Mouse (Mus musculus) heart, embryonic 15.5 days (tissue): ENCODE results near the gene Nxph4. TPM values are rescaled to one million over a fixed set of nuclear protein-coding genes. Genes with fewer than 3 reads are reported as not detected.

Source experiments
- ATAC-seq: fragments of 200-750 bp; cut with Nextera tagmentation; replicated peaks from 2 replicates; pipeline ENCODE4 v1.8.0; 2017; ENCODE audit warnings: low read depth, moderate TSS enrichment; ENCODE audit not compliant: insufficient number of reproducible peaks, insufficient read depth, low FRiP score
- H3K27ac ChIP-seq: fragments of 300-500 bp; sonication (generic); 2 replicates; pipeline ENCODE4 v1.5.1; 2015; ENCODE audit warnings: mild to moderate bottlenecking, inconsistent platforms
- H3K27me3 ChIP-seq: fragments of 300-500 bp; sonication (generic); 2 replicates; pipeline ENCODE4 v1.6.1; 2015; ENCODE audit warnings: inconsistent platforms
- H3K36me3 ChIP-seq: fragments of 300-500 bp; sonication (generic); 2 replicates; pipeline ENCODE4 v1.6.1; 2015; ENCODE audit warnings: mild to moderate bottlenecking, inconsistent platforms
- H3K4me1 ChIP-seq: fragments of 300-500 bp; sonication (generic); replicated peaks from 2 replicates; pipeline ENCODE4 v1.6.1; 2015; ENCODE audit warnings: inconsistent platforms
- H3K4me2 ChIP-seq: fragments of 300-500 bp; sonication (generic); 2 replicates; pipeline ENCODE4 v1.6.1; 2015; ENCODE audit warnings: inconsistent platforms, mild to moderate bottlenecking, moderate library complexity
- H3K4me3 ChIP-seq: fragments of 300-500 bp; sonication (generic); 2 replicates; pipeline ENCODE4 v1.5.1; 2015; ENCODE audit warnings: mild to moderate bottlenecking, inconsistent platforms
- H3K9ac ChIP-seq: fragments of 300-500 bp; sonication (generic); 2 replicates; pipeline ENCODE4 v1.6.1; 2015; ENCODE audit warnings: mild to moderate bottlenecking, inconsistent platforms
- H3K9me3 ChIP-seq: fragments of 300-500 bp; sonication (generic); replicated peaks from 2 replicates; pipeline ENCODE4 v1.6.1; 2016; ENCODE audit warnings: inconsistent platforms
- WGBS: fragments of 180-500 bp; shearing (Covaris S2); methylation state at CpG from one replicate; pipeline ENCODE4 v1.1.7; 2015; ENCODE audit warnings: mixed read lengths; 5-methylcytosine and 5-hydroxymethylcytosine counted together
- polyA plus RNA-seq: library from polyadenylated mRNA; unstranded; fragments of >200 nt; fragmentation: Nextera tagmentation; extraction: Ambion mirVana; gene quantifications from 2 replicates; pipeline ENCODE4 v1.2.1, GENCODE M21; 2015

Gene Nxph4
- polyA plus RNA-seq, 1 experiment from 2014 or later: 1.2 TPM

- 60% methylated on average over 13 of the region's 13 CpGs for WGBS
- H3K9me3 ChIP-seq: no peaks in the 10 kb centered on the region
- no peaks in the 10 kb centered on the region for H3K4me1 ChIP-seq
- no peak within 1 kb of the TSS for H3K4me2 ChIP-seq
- no peak for ATAC-seq
- peaks cover 41% of the 10 kb centered on the region for H3K36me3 ChIP-seq
- H3K27ac ChIP-seq: no peak within 1 kb of the TSS
- H3K9ac ChIP-seq: no peak within 1 kb of the TSS
- H3K27me3 ChIP-seq: 0 out of 2 replicates have a peak, but pooled peaks cover under 1% of the 10 kb centered on the region
- H3K4me3 ChIP-seq: no peak within 1 kb of the TSS
Measured at GRCm38 (mm10) chr10:127500894-127501893, 33.2 kb downstream of the Nxph4 start, which contains the start of gene Stac3. Stac3 (plus strand) TSS chr10:127501686.

GRCm38 (mm10) chr10:127500042-127500441 lies 34.3 kb downstream of the Nxph4 start:
- Histone ChIP-seq H3K27ac (no peak overlapping the region), H3K4me3 (no peak overlapping the region), H3K4me2 (no peak overlapping the region), H3K4me1 (no peaks in the 10 kb centered on the region), H3K27me3 (no peaks in the 10 kb centered on the region), H3K9me3 (no peaks in the 10 kb centered on the region), H3K9ac (no peak overlapping the region), H3K36me3 (peaks cover 45% of the 10 kb centered on the region)
- WGBS: 84% methylated on average over 4 of the region's 4 CpGs
- no peak for ATAC-seq

GRCm38 (mm10) chr10:127499516-127499915 lies 34.8 kb downstream of the Nxph4 start:
- no peak for ATAC-seq
- Histone ChIP-seq H3K36me3 (peaks cover 50% of the 10 kb centered on the region), H3K9me3 (no peaks in the 10 kb centered on the region), H3K4me1 (no peaks in the 10 kb centered on the region), H3K27ac (no peak overlapping the region), H3K4me3 (no peak overlapping the region), H3K9ac (no peak overlapping the region), H3K27me3 (no peaks in the 10 kb centered on the region), H3K4me2 (no peak overlapping the region)
- WGBS: 86% methylated on average over 5 of the region's 5 CpGs

GRCm38 (mm10) chr10:127496156-127496555 lies 38.2 kb downstream of the Nxph4 start:
- WGBS: 94% methylated on average over 3 of the region's 3 CpGs
- Histone ChIP-seq H3K4me2 (no peak overlapping the region), H3K4me3 (no peak overlapping the region), H3K4me1 (no peaks in the 10 kb centered on the region), H3K9me3 (no peaks in the 10 kb centered on the region), H3K9ac (no peak overlapping the region), H3K36me3 (peaks cover 77% of the 10 kb centered on the region), H3K27ac (no peak overlapping the region), H3K27me3 (no peaks in the 10 kb centered on the region)
- no peak for ATAC-seq

DNA sequence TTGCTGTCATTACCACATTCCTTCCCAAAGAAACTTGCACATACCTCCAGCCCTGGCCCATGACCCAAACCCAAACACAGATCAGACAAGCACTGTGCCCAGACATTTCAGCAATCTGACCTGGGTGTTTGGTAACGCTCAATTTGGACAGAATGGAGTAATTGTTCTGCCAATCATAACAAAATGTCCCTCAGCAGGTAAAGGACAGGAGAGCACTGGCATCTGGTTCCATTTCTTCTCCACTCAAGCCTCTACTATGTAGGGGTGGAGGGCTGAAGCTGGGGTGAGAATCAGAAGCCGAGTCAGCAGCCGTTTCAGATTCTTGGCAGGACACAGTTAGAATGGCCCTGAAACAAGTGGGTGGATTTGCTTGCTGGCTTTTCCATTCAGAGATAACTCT lies 42.2 kb downstream of the Nxph4 start:
- Histone ChIP-seq H3K9ac (no peak overlapping the region), H3K27me3 (no peaks in the 10 kb centered on the region), H3K4me1 (no peaks in the 10 kb centered on the region), H3K9me3 (no peaks in the 10 kb centered on the region), H3K4me3 (no peak overlapping the region), H3K36me3 (peaks cover 71% of the 10 kb centered on the region), H3K4me2 (no peak overlapping the region), H3K27ac (no peak overlapping the region)
- 64% methylated on average over 3 of the region's 3 CpGs for WGBS
- no peak for ATAC-seq

GRCm38 (mm10) chr10:127491128-127491512 lies 43.2 kb downstream of the Nxph4 start:
- no peak for ATAC-seq

DNA sequence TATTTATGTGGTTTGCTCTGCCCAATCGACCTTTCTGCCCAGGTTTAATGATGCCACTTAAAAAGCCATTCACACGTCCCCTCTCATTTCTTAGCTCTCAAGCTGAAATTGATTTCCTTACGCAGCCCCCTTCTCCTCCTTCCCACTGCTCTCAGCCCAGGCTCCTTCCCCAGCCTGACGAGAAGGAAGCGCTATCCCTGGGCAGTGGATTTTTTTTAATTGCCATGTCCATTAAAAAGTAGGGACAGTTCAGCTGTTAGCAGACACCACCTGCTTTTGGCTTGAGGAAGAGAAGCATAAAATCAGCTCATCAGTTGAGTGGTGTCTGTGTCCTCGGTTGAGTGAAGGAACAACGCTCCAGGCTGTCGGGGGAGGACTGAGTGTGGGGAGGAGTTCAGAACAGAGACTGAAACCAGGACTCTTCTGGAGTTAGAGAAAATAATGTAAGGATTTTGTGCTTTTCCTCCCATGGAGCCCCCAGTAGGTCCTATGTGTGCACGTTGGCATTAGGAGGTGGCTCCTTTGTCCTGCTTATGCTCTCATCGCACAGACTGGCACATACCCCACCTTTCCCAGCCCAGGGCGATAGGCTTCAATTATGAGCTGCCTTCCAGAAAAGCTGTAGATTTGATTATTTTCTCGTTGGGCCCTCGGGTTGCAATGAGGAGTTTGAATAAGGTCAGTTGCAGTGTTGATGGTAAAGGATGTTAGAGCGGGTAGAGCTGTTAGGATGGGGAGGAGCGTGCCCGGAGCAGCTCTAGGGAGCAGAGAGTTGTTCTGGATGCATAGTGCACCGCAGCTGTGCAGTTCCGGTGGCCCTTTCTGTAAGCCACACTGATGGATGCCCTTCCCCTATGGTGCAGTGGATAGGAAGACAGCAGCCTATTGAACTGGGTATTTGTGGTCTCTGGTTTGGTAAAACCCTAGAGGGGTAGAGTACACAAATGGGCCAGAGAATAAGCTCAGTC lies 43.9 kb downstream of the Nxph4 start:
- H3K4me1 ChIP-seq: no peaks in the 10 kb centered on the region
- H3K27ac ChIP-seq: no peak overlapping the region
- WGBS: 86% methylated on average over 18 of the region's 18 CpGs
- no peak overlapping the region for H3K9ac ChIP-seq
- H3K4me2 ChIP-seq: no peak overlapping the region
- peaks cover 67% of the 10 kb centered on the region for H3K36me3 ChIP-seq
- ATAC-seq: no peak
- H3K4me3 ChIP-seq: no peak overlapping the region
- H3K9me3 ChIP-seq: no peaks in the 10 kb centered on the region
- no peaks in the 10 kb centered on the region for H3K27me3 ChIP-seq

More at GRCm38 (mm10) chr10:127491128-127491512, 43.2 kb downstream of the Nxph4 start:
- Histone ChIP-seq H3K27ac (no peak overlapping the region), H3K27me3 (no peaks in the 10 kb centered on the region), H3K9ac (no peak overlapping the region), H3K4me2 (no peak overlapping the region), H3K4me3 (no peak overlapping the region), H3K36me3 (peaks cover 69% of the 10 kb centered on the region), H3K4me1 (no peaks in the 10 kb centered on the region), H3K9me3 (no peaks in the 10 kb centered on the region)
- 87% methylated on average over 8 of the region's 8 CpGs for whole genome bisulfite sequencing

- no peak overlapping the region for H3K4me3 ChIP-seq
- ATAC-seq: no peak
- peaks cover 68% of the 10 kb centered on the region for H3K36me3 ChIP-seq
- no peak overlapping the region for H3K27ac ChIP-seq
- no peaks in the 10 kb centered on the region for H3K9me3 ChIP-seq
- no peak overlapping the region for H3K9ac ChIP-seq
- WGBS: 88% methylated on average over 7 of the region's 7 CpGs
- H3K4me2 ChIP-seq: no peak overlapping the region
- H3K4me1 ChIP-seq: no peaks in the 10 kb centered on the region
- no peaks in the 10 kb centered on the region for H3K27me3 ChIP-seq
Measured at GRCm38 (mm10) chr10:127488856-127489255, 45.5 kb downstream of the Nxph4 start.

DNA sequence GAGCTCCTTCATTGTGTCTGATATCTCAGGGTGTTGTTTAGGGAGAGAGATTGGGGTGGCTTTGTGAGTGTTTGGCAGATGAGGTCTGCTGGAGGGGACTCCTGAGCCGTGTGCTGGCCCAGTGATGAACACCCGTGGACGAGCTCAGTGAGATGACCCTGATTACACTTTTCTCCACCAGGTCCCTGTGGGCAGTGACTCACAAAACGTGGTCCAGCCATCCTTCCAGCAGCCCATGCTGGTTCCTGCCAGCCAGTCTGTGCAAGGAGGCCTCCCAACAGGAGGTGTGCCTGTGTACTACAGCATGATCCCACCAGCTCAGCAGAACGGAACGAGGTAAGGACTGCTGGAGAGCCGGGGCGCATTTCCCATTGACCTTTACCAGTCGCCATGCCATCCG lies 49.1 kb downstream of the Nxph4 start:
- no peak overlapping the region for H3K4me2 ChIP-seq
- no peak overlapping the region for H3K9ac ChIP-seq
- H3K27ac ChIP-seq: no peak overlapping the region
- peaks cover 40% of the 10 kb centered on the region for H3K36me3 ChIP-seq
- no peaks in the 10 kb centered on the region for H3K9me3 ChIP-seq
- no peak overlapping the region for H3K4me3 ChIP-seq
- H3K4me1 ChIP-seq: no peaks in the 10 kb centered on the region
- ATAC-seq: no peak; the same call in 1 of the 2 replicates
- H3K27me3 ChIP-seq: no peaks in the 10 kb centered on the region
- 78% methylated on average over 10 of the region's 10 CpGs for WGBS

GRCm38 (mm10) chr10:127480833-127481813 lies 53.2 kb downstream of the Nxph4 start:
- WGBS: 80% methylated on average over 19 of the region's 19 CpGs
- H3K4me2 ChIP-seq: no peak overlapping the region
- no peaks in the 10 kb centered on the region for H3K27me3 ChIP-seq
- H3K27ac ChIP-seq: no peak overlapping the region
- no peaks in the 10 kb centered on the region for H3K9me3 ChIP-seq
- no peak overlapping the region for H3K9ac ChIP-seq
- H3K36me3 ChIP-seq: peaks cover 29% of the 10 kb centered on the region; the same call in 1 of the 2 replicates
- H3K4me3 ChIP-seq: no peak overlapping the region
- no peaks in the 10 kb centered on the region for H3K4me1 ChIP-seq
- 0 out of 2 replicates have a peak, but pooled peaks have one; percentile 35 for ATAC-seq
